Mouse (Mus musculus) heart, postnatal 0 days (tissue): ENCODE results near the gene Clps. TPM values are rescaled to one million over a fixed set of nuclear protein-coding genes. Genes with fewer than 3 reads are reported as not detected.
"Not testable (repeated sequence)": the region's sequence is repeated elsewhere in the genome, so short reads cannot be mapped to it uniquely, and the experiment has no call there.

Source experiments
- ATAC-seq: fragments of 200-750 bp; cut with Nextera tagmentation; 2 replicates; pipeline ENCODE4 v1.8.0; 2017; ENCODE audit warnings: low read depth, moderate number of reproducible peaks, moderate library complexity; ENCODE audit not compliant: insufficient read depth
- DNase-seq: peaks from one replicate; pipeline ENCODE4 v3.0.0-alpha.2; 2016; ENCODE audit warnings: low spot score
- H3K27ac ChIP-seq: fragments of 300-500 bp; sonication (generic); 2 replicates; pipeline ENCODE4 v1.5.1; 2014; ENCODE audit warnings: low read depth, mild to moderate bottlenecking
- H3K27me3 ChIP-seq: fragments of 300-500 bp; sonication (generic); 2 replicates; pipeline ENCODE4 v1.6.1; 2014; ENCODE audit warnings: low read length, mixed read lengths; ENCODE audit not compliant: control insufficient read depth, insufficient read depth
- H3K36me3 ChIP-seq: fragments of 300-500 bp; sonication (generic); replicated peaks from 2 replicates; pipeline ENCODE4 v1.6.1; 2014; ENCODE audit warnings: low read length, mixed read lengths; ENCODE audit not compliant: control insufficient read depth, insufficient read depth
- H3K4me1 ChIP-seq: fragments of 300-500 bp; sonication (generic); 2 replicates; pipeline ENCODE4 v1.6.1; 2014; ENCODE audit warnings: antibody characterized with exemption; ENCODE audit not compliant: control insufficient read depth, insufficient read depth
- H3K4me2 ChIP-seq: fragments of 300-500 bp; sonication (generic); 2 replicates; pipeline ENCODE4 v1.6.1; 2014; ENCODE audit warnings: low read depth, mild to moderate bottlenecking, low read length, moderate library complexity
- H3K4me3 ChIP-seq: fragments of 300-500 bp; sonication (generic); 2 replicates; pipeline ENCODE4 v1.5.1; 2014; ENCODE audit warnings: low read depth, low read length
- H3K9ac ChIP-seq: fragments of 300-500 bp; sonication (generic); replicated peaks from 2 replicates; pipeline ENCODE4 v1.6.1; 2014; ENCODE audit warnings: low read depth, low read length, mixed read lengths
- H3K9me3 ChIP-seq: fragments of 300-500 bp; sonication (generic); replicated peaks from 2 replicates; pipeline ENCODE4 v1.6.1; 2016; ENCODE audit warnings: low read length; ENCODE audit not compliant: control insufficient read depth
- CTCF ChIP-seq: IDR thresholded peaks from 2 replicates; pipeline ENCODE4 v1.5.1; 2016; ENCODE audit warnings: antibody characterized with exemption, control low read depth, low read depth
- EP300 ChIP-seq: IDR thresholded peaks from 2 replicates; pipeline ENCODE4 v1.6.1; 2016; ENCODE audit warnings: antibody characterized with exemption, low read depth
- WGBS: fragments of 180-500 bp; shearing (Covaris S2); extraction: QIAGEN DNeasy Blood & Tissue Kit; methylation state at CpG from one replicate; pipeline ENCODE4 v1.1.7; 2014; 5-methylcytosine and 5-hydroxymethylcytosine counted together
- polyA plus RNA-seq: library from polyadenylated mRNA; unstranded; fragments of >200 nt; fragmentation: Nextera tagmentation; extraction: Ambion mirVana; gene quantifications from 2 replicates; pipeline ENCODE4 v1.2.1, GENCODE M21; 2015
- total RNA-seq: library from RNA; depleted of rRNA; stranded (reverse); fragments of >200 nt; gene quantifications from 2 replicates; pipeline ENCODE4 v1.2.3, GENCODE M21; 2014; ENCODE audit warnings: low replicate concordance

Gene Clps
- total and polyA plus RNA-seq, 2 experiments from 2014 or later, result not detected

GRCm38 (mm10) chr17:28565181-28565580 lies 4.6 kb upstream of the Clps start:
- Histone ChIP-seq H3K4me2 (no peak overlapping the region), H3K36me3 (no peaks in the 10 kb centered on the region), H3K9me3 (no peaks in the 10 kb centered on the region), H3K27ac (no peak overlapping the region), H3K4me3 (no peak overlapping the region), H3K9ac (no peak overlapping the region), H3K27me3 (no peaks in the 10 kb centered on the region), H3K4me1 (no peaks in the 10 kb centered on the region)
- ATAC-seq (no peak), DNase-seq (no peak)
- no peak for TF ChIP-seq EP300
- TF ChIP-seq CTCF, result no peak

- Histone ChIP-seq H3K4me3 (no peak overlapping the region), H3K4me2 (no peak overlapping the region), H3K36me3 (no peaks in the 10 kb centered on the region), H3K9me3 (no peaks in the 10 kb centered on the region), H3K27ac (no peak overlapping the region), H3K9ac (no peak overlapping the region), H3K4me1 (no peaks in the 10 kb centered on the region), H3K27me3 (no peaks in the 10 kb centered on the region)
- DNase-seq (no peak), ATAC-seq (no peak)
- WGBS, result 57% methylated on average over 7 of the region's 7 CpGs
- no peak for TF ChIP-seq CTCF
- TF ChIP-seq EP300, result no peak
Measured at GRCm38 (mm10) chr17:28561613-28562012, 1.0 kb upstream of the Clps start.

DNA sequence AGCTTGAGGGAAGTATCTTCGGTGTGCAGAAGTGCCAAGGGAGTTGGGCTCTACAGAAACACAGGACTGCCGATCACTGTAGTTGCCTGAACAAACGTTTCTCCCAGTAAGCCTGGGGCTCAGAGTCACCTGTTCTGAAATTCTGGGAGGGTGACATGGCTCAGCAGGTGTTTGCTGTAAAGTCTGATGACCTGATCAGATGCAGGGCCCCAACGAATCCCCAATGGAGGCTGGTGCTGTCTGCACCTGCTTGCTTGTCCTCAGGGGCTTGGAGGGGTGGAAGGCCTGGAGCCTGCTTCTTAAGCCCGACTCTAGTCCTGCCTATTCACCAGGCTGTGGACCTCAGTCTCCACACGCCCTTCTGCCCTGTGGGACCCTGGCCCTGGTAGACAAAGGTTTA lies 2.8 kb downstream of the Clps start:
- H3K27me3 ChIP-seq, result no peaks in the 10 kb centered on the region
- no peaks in the 10 kb centered on the region for H3K9me3 ChIP-seq
- no peak overlapping the region for H3K9ac ChIP-seq
- ATAC-seq (no peak), DNase-seq (no peak)
- H3K4me2 ChIP-seq, result no peak overlapping the region
- H3K27ac ChIP-seq, result no peak overlapping the region
- H3K36me3 ChIP-seq, result no peaks in the 10 kb centered on the region
- no peaks in the 10 kb centered on the region for H3K4me1 ChIP-seq
- WGBS, result 68% methylated on average over 6 of the region's 6 CpGs
- H3K4me3 ChIP-seq, result no peak overlapping the region
- TF ChIP-seq EP300 (no peak), CTCF (no peak)

- H3K4me2 ChIP-seq, result no peak overlapping the region
- WGBS, result 39% methylated on average over 6 of the region's 6 CpGs
- no peak for ATAC-seq
Measured at GRCm38 (mm10) chr17:28556635-28557396, 3.8 kb downstream of the Clps start.

DNA sequence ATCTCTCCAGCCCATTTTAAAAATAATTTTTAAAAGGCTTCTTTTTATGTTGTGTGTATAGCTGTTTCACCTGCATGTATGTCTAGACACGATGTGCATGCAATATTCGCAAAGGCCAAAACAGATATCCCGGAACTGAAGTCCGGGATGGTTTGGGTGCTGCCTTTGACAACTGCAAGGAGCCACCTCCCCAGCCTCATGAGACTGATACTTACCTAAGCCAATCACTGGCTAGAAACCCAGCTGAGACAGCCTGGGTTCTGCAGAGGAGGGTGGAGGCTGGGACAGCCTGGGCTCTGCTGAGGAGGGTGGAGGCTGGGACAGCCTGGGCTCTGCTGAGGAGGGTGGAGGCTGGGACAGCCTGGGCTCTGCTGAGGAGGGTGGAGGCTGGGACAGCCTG lies 6.5 kb downstream of the Clps start:
- not testable (repeated sequence) for DNase-seq, H3K36me3 ChIP-seq, H3K9ac ChIP-seq, H3K9me3 ChIP-seq, H3K4me2 ChIP-seq, ATAC-seq, H3K4me3 ChIP-seq, H3K27ac ChIP-seq, H3K4me1 ChIP-seq, H3K27me3 ChIP-seq
- WGBS, result 91% methylated on average over 4 of the region's 4 CpGs

More at GRCm38 (mm10) chr17:28556635-28557396, 3.8 kb downstream of the Clps start:
- Histone ChIP-seq H3K27ac (no peak overlapping the region), H3K9ac (no peak overlapping the region), H3K4me1 (no peaks in the 10 kb centered on the region), H3K27me3 (no peaks in the 10 kb centered on the region), H3K36me3 (no peaks in the 10 kb centered on the region), H3K4me3 (no peak overlapping the region), H3K9me3 (no peaks in the 10 kb centered on the region)
- TF ChIP-seq CTCF (no peak), EP300 (no peak)
- no peak for DNase-seq
